Mouse (Mus musculus) olfactory bulb, adult 2 months (tissue): ENCODE results near the gene Tmem164.

Experiments
- CTCF ChIP-seq: fragments of 200-500 bp; IDR thresholded peaks from 2 replicates; pipeline ENCODE4 v1.5.1; 2012; ENCODE audit warnings: low read depth, mild to moderate bottlenecking, low read length, moderate library complexity; ENCODE audit not compliant: insufficient read depth
- POLR2A ChIP-seq: fragments of 200-500 bp; IDR thresholded peaks from 2 replicates; pipeline ENCODE4 v1.6.1; 2012; ENCODE audit warnings: mild to moderate bottlenecking, low read depth, low read length, moderate library complexity; ENCODE audit not compliant: insufficient read depth

DNA sequence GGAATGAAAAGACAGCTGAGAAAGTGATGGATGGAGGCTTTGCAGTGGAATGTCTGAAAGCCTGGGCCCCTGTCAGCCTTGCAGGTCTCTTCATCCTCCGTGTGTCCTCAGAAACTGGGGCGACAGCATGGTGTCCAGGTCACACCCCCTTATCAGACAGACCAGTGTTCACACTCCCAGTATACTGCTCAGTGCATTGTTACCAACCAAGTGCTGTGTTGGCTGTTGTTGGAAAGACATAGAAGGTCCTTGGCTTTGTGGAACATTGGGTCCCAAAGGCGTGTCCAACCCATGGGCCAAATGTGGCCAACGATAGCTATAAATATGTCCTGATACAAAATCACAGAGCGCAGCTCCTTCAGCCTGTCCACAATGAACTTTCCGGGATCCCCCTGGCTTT, 149.4 kb downstream of the Tmem164 start:
- no peak for TF ChIP-seq CTCF
- TF ChIP-seq POLR2A, result no peak
